Mouse (Mus musculus) liver, postnatal 0 days (tissue): ENCODE data around the gene Agpat3. TPM values are rescaled to one million over a fixed set of nuclear protein-coding genes. Genes with fewer than 3 reads are reported as not detected.
A peak's percentile ranks its signal among the peaks of the same experiment; 100 is the strongest.

ENCODE experiments used
- ATAC-seq: fragments of 200-750 bp; cut with Nextera tagmentation; 2 replicates; pipeline ENCODE4 v1.8.0; 2017; ENCODE audit warnings: mild to moderate bottlenecking, moderate library complexity
- DNase-seq: peaks from one replicate; pipeline ENCODE4 v3.0.0-alpha.2; 2016
- H3K27ac ChIP-seq: fragments of 300-500 bp; sonication (generic); 2 replicates; pipeline ENCODE4 v1.5.1; 2014; ENCODE audit warnings: antibody characterized with exemption, moderate library complexity, mild to moderate bottlenecking, low read depth
- H3K27me3 ChIP-seq: fragments of 300-500 bp; sonication (generic); 2 replicates; pipeline ENCODE4 v1.6.1; 2014; ENCODE audit warnings: low read length, control low read depth, mixed read lengths; ENCODE audit not compliant: insufficient read depth
- H3K36me3 ChIP-seq: fragments of 300-500 bp; sonication (generic); replicated peaks from 2 replicates; pipeline ENCODE4 v1.6.1; 2014; ENCODE audit warnings: mild to moderate bottlenecking, control low read depth, low read length, moderate library complexity, mixed read lengths; ENCODE audit not compliant: insufficient read depth
- H3K4me1 ChIP-seq: fragments of 300-500 bp; sonication (generic); 2 replicates; pipeline ENCODE4 v1.6.1; 2014; ENCODE audit warnings: antibody characterized with exemption, mild to moderate bottlenecking, control low read depth; ENCODE audit not compliant: insufficient read depth
- H3K4me2 ChIP-seq: fragments of 300-500 bp; sonication (generic); 2 replicates; pipeline ENCODE4 v1.6.1; 2014; ENCODE audit warnings: low read depth, mild to moderate bottlenecking, low read length, moderate library complexity, mixed read lengths
- H3K4me3 ChIP-seq: fragments of 300-500 bp; sonication (generic); 2 replicates; pipeline ENCODE4 v1.5.1; 2014; ENCODE audit warnings: low read depth, low read length
- H3K9ac ChIP-seq: fragments of 300-500 bp; sonication (generic); replicated peaks from 2 replicates; pipeline ENCODE4 v1.6.1; 2014; ENCODE audit warnings: mild to moderate bottlenecking, moderate library complexity
- H3K9me3 ChIP-seq: fragments of 300-500 bp; sonication (generic); 2 replicates; pipeline ENCODE4 v1.6.1; 2016; ENCODE audit warnings: mild to moderate bottlenecking, control low read depth, low read length, mixed read lengths
- CTCF ChIP-seq: sonication (generic); IDR thresholded peaks from 2 replicates; pipeline ENCODE4 v1.5.1; 2016; ENCODE audit warnings: antibody characterized with exemption, low read depth
- EP300 ChIP-seq: IDR thresholded peaks from 2 replicates; pipeline ENCODE4 v1.6.1; 2016; ENCODE audit warnings: antibody characterized with exemption, low read depth, mild to moderate bottlenecking
- WGBS: fragments of 180-500 bp; shearing (Covaris S2); extraction: QIAGEN DNeasy Blood & Tissue Kit; methylation state at CpG from one replicate; pipeline ENCODE4 v1.1.7; 2014; ENCODE audit not compliant: insufficient replicate concordance; 5-methylcytosine and 5-hydroxymethylcytosine counted together
- polyA plus RNA-seq: library from polyadenylated mRNA; unstranded; fragments of >200 nt; fragmentation: Nextera tagmentation; extraction: Ambion mirVana; gene quantifications from 2 replicates; pipeline ENCODE4 v1.2.1, GENCODE M21; 2015

Gene Agpat3
- polyA plus RNA-seq = 154 and 171 TPM in 2 replicates

GRCm38 (mm10) chr10:78351887-78352665 lies at the start of gene Agpat3:
Gene Agpat3 (minus strand): TSS chr10:78352489.
- DNase-seq (peak; percentile 72), ATAC-seq (peak; percentile 71)
- H3K36me3 ChIP-seq = 0 out of 2 replicates have a peak, but pooled peaks cover 6% of the 10 kb centered on the region
- TF ChIP-seq EP300 = no peak
- TF ChIP-seq CTCF = no peak
- H3K9ac ChIP-seq = peak within 1 kb of the TSS; percentile 91
- peak within 1 kb of the TSS; percentile 96 for H3K27ac ChIP-seq
- H3K4me2 ChIP-seq = peak within 1 kb of the TSS; percentile 82
- H3K4me3 ChIP-seq = peak within 1 kb of the TSS; percentile 76
- no peaks in the 10 kb centered on the region for H3K9me3 ChIP-seq
- H3K4me1 ChIP-seq = peaks cover 5% of the 10 kb centered on the region
- WGBS = under 1% methylated on average over 69 of the region's 113 CpGs
- H3K27me3 ChIP-seq = peaks cover 24% of the 10 kb centered on the region

DNA sequence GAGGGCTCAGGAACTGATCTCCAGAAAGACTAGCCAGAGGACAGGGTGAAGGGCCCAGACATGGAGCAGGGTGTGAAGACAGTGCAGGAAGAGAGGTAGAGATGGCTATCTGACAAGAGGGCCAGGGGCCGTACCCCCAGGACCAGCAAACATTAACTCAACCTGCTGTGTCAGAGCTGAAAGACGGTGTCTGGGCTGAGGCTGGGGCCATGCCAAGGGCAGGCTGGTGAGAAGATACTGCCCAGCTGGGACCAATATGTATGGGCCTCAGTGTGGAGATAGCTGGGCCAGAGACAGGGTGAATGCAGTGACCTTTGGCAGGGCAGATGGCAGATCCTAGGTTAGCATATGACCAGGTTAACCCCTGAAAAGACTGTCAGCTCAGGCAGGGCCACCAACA lies 48.8 kb upstream of the Agpat3 start:
- no peak for DNase-seq
- H3K9me3 ChIP-seq = no peaks in the 10 kb centered on the region
- H3K27me3 ChIP-seq = no peaks in the 10 kb centered on the region
- no peak overlapping the region for H3K4me3 ChIP-seq
- H3K4me1 ChIP-seq = peaks cover 8% of the 10 kb centered on the region
- H3K9ac ChIP-seq = no peak overlapping the region; the same call in 1 of the 2 replicates
- TF ChIP-seq CTCF (no peak), EP300 (no peak)
- no peak overlapping the region for H3K4me2 ChIP-seq
- WGBS = 64% methylated on average over 2 of the region's 2 CpGs
- no peak for ATAC-seq
- H3K27ac ChIP-seq = no peak overlapping the region
- peaks cover 56% of the 10 kb centered on the region for H3K36me3 ChIP-seq

- no peaks in the 10 kb centered on the region for H3K9me3 ChIP-seq
- DNase-seq (peak; percentile 78), ATAC-seq (peak; percentile 82)
- 43% methylated on average over 17 of the region's 17 CpGs for WGBS
- H3K4me1 ChIP-seq = peaks cover 8% of the 10 kb centered on the region
- H3K27me3 ChIP-seq = no peaks in the 10 kb centered on the region
- H3K9ac ChIP-seq = no peak overlapping the region; the same call in 1 of the 2 replicates
- 0 out of 2 replicates have a peak overlapping the region, but pooled peaks have one; percentile 3 for H3K27ac ChIP-seq
- no peak overlapping the region for H3K4me3 ChIP-seq
- no peak for TF ChIP-seq CTCF
- TF ChIP-seq EP300 = peak; percentile 63
- peaks cover 39% of the 10 kb centered on the region for H3K36me3 ChIP-seq
- no peak overlapping the region for H3K4me2 ChIP-seq
Measured at GRCm38 (mm10) chr10:78399090-78399657, 46.9 kb upstream of the Agpat3 start.

GRCm38 (mm10) chr10:78396625-78396885 lies 44.3 kb upstream of the Agpat3 start:
- H3K4me1 ChIP-seq = peaks cover 10% of the 10 kb centered on the region
- no peak for TF ChIP-seq CTCF
- TF ChIP-seq EP300 = no peak
- H3K27ac ChIP-seq = no peak overlapping the region
- peaks cover 14% of the 10 kb centered on the region for H3K36me3 ChIP-seq
- no peak for DNase-seq
- H3K4me2 ChIP-seq = no peak overlapping the region
- H3K27me3 ChIP-seq = peaks cover 5% of the 10 kb centered on the region
- no peaks in the 10 kb centered on the region for H3K9me3 ChIP-seq
- WGBS = 51% methylated on average over 4 of the region's 4 CpGs
- no peak overlapping the region for H3K9ac ChIP-seq
- ATAC-seq = no peak
- no peak overlapping the region for H3K4me3 ChIP-seq

- no peak overlapping the region for H3K27ac ChIP-seq
- WGBS = 16% methylated on average over 17 of the region's 17 CpGs
- ATAC-seq (peak; percentile 26; the same call in 1 of the 2 replicates), DNase-seq (peak; percentile 95)
- H3K9me3 ChIP-seq = no peaks in the 10 kb centered on the region
- H3K36me3 ChIP-seq = peaks cover 9% of the 10 kb centered on the region
- no peak overlapping the region for H3K4me3 ChIP-seq
- H3K4me1 ChIP-seq = peaks cover 10% of the 10 kb centered on the region
- H3K4me2 ChIP-seq = no peak overlapping the region
- peak; percentile 89 for TF ChIP-seq CTCF
- TF ChIP-seq EP300 = no peak
- H3K27me3 ChIP-seq = peaks cover 10% of the 10 kb centered on the region
- no peak overlapping the region for H3K9ac ChIP-seq
Measured at GRCm38 (mm10) chr10:78395819-78396624, 43.7 kb upstream of the Agpat3 start.

GRCm38 (mm10) chr10:78395377-78395776 lies 43.1 kb upstream of the Agpat3 start:
- DNase-seq = no peak
- 89% methylated on average over 3 of the region's 3 CpGs for WGBS
- H3K9ac ChIP-seq = no peak overlapping the region

More at GRCm38 (mm10) chr10:78395377-78395776, 43.1 kb upstream of the Agpat3 start:
- Histone ChIP-seq H3K4me1 (peaks cover 10% of the 10 kb centered on the region), H3K27me3 (peaks cover 12% of the 10 kb centered on the region), H3K9me3 (no peaks in the 10 kb centered on the region), H3K27ac (no peak overlapping the region), H3K36me3 (peaks cover 3% of the 10 kb centered on the region; the same call in 1 of the 2 replicates), H3K4me2 (no peak overlapping the region), H3K4me3 (no peak overlapping the region)
- TF ChIP-seq CTCF (no peak), EP300 (no peak)
- no peak for ATAC-seq
